Mouse (Mus musculus) testis, adult 2 months (tissue): ENCODE data around the gene Ctbp2.

ENCODE experiments used
- CTCF ChIP-seq: fragments of 200-500 bp; IDR thresholded peaks from 2 replicates; pipeline ENCODE4 v1.5.1; 2012; ENCODE audit warnings: low read depth, mild to moderate bottlenecking, inconsistent platforms, low read length, moderate library complexity; ENCODE audit not compliant: control insufficient read depth, insufficient read depth, insufficient replicate concordance
- POLR2A ChIP-seq: fragments of 200-500 bp; IDR thresholded peaks from 2 replicates; pipeline ENCODE4 v1.6.1; 2012; ENCODE audit warnings: low read depth, mild to moderate bottlenecking, inconsistent platforms, low read length, moderate library complexity; ENCODE audit not compliant: control insufficient read depth

DNA sequence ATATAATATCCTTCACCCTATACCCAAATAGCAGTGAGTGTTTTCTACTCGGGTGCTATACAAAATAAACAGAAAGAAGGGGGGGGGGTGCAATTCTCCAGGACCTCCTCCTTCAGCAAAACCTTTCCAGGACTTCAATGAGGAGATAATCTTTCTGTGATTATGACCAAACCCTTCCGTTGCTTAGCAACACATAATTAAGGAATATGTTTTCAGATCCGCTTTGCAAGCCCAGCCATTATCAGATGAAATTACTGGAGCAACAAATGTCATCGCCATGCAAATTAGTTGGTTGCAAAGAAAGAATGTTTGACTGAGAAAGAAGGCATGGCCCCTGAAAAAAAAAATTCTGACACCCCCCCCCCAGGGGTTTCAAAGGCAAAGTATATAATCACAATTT, 112.5 kb downstream of the Ctbp2 start:
- TF ChIP-seq POLR2A = no peak
- TF ChIP-seq CTCF = no peak
